Mouse (Mus musculus) urinary bladder, postnatal 0 days (tissue): ENCODE data around the gene Milr1. TPM values are rescaled to one million over a fixed set of nuclear protein-coding genes. Genes with fewer than 3 reads are reported as not detected.

Source experiments
- microRNA-seq: library from miRNA; unstranded; fragments of <30 nt; microRNA quantifications from one replicate; pipeline ENCODE4, GENCODE M21; 2016
- polyA plus RNA-seq: library from polyadenylated mRNA; unstranded; fragments of >200 nt; fragmentation: Nextera tagmentation; extraction: Ambion mirVana; gene quantifications from 2 replicates; pipeline ENCODE4 v1.2.1, GENCODE M21; 2015

Milr1 gene
- 2.4 and 4.6 TPM in 2 replicates for polyA plus RNA-seq

GRCm38 (mm10) chr11:106751039-106752018 lies at the start of gene Milr1:
Gene Milr1, plus strand, starts transcription at chr11:106751226.

GRCm38 (mm10) chr11:106750121-106750751 lies 790 bp upstream of the Milr1 start, which contains the start of gene Pecam1:
Gene Pecam1, minus strand, starts transcription at chr11:106750628.

GRCm38 (mm10) chr11:106779388-106780088 lies 28.5 kb downstream of the Milr1 start, which contains the start of gene Polg2:
Gene Polg2, minus strand, starts transcription at chr11:106779537.

DNA sequence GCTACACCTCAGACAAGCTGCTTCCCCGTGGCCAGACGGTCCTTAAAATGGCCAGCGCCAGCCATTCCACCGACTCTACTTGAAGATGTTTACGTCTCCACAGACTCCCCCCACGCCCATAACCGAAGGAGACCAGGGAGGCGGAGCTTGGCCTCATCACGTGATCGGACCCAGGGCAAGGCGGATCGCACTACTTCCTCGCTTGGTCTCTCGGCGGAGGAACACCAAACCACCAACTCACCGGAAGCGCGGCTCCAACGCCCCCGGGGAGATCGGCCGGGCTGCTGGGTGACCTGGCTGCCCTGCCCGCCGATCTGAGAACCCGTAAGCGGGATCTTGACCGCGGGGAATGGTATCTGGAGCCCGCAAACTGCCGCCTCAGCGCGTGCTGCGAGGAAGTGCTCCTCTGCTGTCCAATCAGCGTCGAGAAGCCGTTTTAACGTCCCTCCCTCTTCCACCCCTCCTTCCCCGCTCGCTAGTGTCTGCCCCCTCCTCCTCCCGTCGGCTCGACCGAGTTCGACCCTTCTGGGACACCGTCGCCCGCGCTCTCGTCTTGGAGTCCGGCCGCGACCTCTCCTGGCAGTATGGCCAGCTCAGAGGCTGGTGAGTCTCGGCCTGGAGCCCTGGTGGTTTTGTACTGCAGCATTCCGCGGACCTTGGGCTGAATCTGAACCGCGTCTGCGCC lies 37.9 kb downstream of the Milr1 start, which contains the start of the genes Ddx5 and Cep95:
Gene Ddx5 (minus strand): TSS at position 411 of the 685 bp plus-strand sequence.
Gene Cep95 (plus strand): TSS at position 478 of the 685 bp plus-strand sequence.

Small RNA genes lying within 50 kb of the gene (microRNA-seq; reads per million reads assigned to microRNA genes)
- gene Gm25994 (not detected), gene Mir3064 (6.8 reads per million, percentile 15 among the genes with 10 or more reads in this experiment)

Other genes starting within 250 kb of the Milr1 start
- gene Tex2, start 137.8 kb upstream of the Milr1 start, polyA plus RNA-seq: 7.4 and 9.2 TPM in 2 replicates
- 28.9 and 30.1 TPM in 2 replicates for gene Pecam1, start 598 bp upstream of the Milr1 start, polyA plus RNA-seq
- gene Polg2, start 28.3 kb downstream of the Milr1 start, polyA plus RNA-seq: 6.6 and 7.2 TPM in 2 replicates
- 177 and 192 TPM in 2 replicates for gene Ddx5, start 38.0 kb downstream of the Milr1 start, polyA plus RNA-seq
- 5.4 TPM in 2 replicates for gene Cep95, start 38.0 kb downstream of the Milr1 start, polyA plus RNA-seq
- gene Smurf2, start 169.5 kb downstream of the Milr1 start, polyA plus RNA-seq: 8.7 and 9.2 TPM in 2 replicates
- 87.3 and 120 TPM in 2 replicates for gene Kpna2, start 248.3 kb downstream of the Milr1 start, polyA plus RNA-seq